Mouse (Mus musculus) limb, embryonic 15.5 days (tissue): ENCODE data around the gene Olfr453. TPM values are rescaled to one million over a fixed set of nuclear protein-coding genes. Genes with fewer than 3 reads are reported as not detected.

Experiments
- ATAC-seq: fragments of 200-750 bp; cut with Nextera tagmentation; 2 replicates; pipeline ENCODE4 v1.8.0; 2017; ENCODE audit warnings: low read depth, moderate TSS enrichment; ENCODE audit not compliant: insufficient number of reproducible peaks, low FRiP score, low TSS enrichment
- H3K27ac ChIP-seq: fragments of 300-500 bp; sonication (generic); 2 replicates; pipeline ENCODE4 v1.5.1; 2015; ENCODE audit warnings: moderate library complexity, mild to moderate bottlenecking, inconsistent platforms
- H3K27me3 ChIP-seq: fragments of 300-500 bp; sonication (generic); 2 replicates; pipeline ENCODE4 v1.6.1; 2015; ENCODE audit warnings: inconsistent platforms
- H3K36me3 ChIP-seq: fragments of 300-500 bp; sonication (generic); 2 replicates; pipeline ENCODE4 v1.6.1; 2015; ENCODE audit warnings: inconsistent platforms
- H3K4me1 ChIP-seq: fragments of 300-500 bp; sonication (generic); 2 replicates; pipeline ENCODE4 v1.6.1; 2015; ENCODE audit warnings: inconsistent platforms
- H3K4me2 ChIP-seq: fragments of 300-500 bp; sonication (generic); 2 replicates; pipeline ENCODE4 v1.6.1; 2015; ENCODE audit warnings: mild to moderate bottlenecking, inconsistent platforms
- H3K4me3 ChIP-seq: fragments of 300-500 bp; sonication (generic); 2 replicates; pipeline ENCODE4 v1.5.1; 2015; ENCODE audit warnings: mild to moderate bottlenecking, inconsistent platforms
- H3K9ac ChIP-seq: fragments of 300-500 bp; sonication (generic); 2 replicates; pipeline ENCODE4 v1.6.1; 2015; ENCODE audit warnings: inconsistent platforms
- H3K9me3 ChIP-seq: fragments of 300-500 bp; sonication (generic); 2 replicates; pipeline ENCODE4 v1.6.1; 2016; ENCODE audit warnings: inconsistent platforms
- WGBS: fragments of 180-500 bp; shearing (Covaris S2); methylation state at CpG from one replicate; pipeline ENCODE4 v1.1.7; 2015; 5-methylcytosine and 5-hydroxymethylcytosine counted together
- polyA plus RNA-seq: library from polyadenylated mRNA; unstranded; fragments of >200 nt; fragmentation: Nextera tagmentation; extraction: Ambion mirVana; gene quantifications from 2 replicates; pipeline ENCODE4 v1.2.1, GENCODE M21; 2015

The Olfr453 gene
- polyA plus RNA-seq, 1 experiment from 2014 or later, result not detected

DNA sequence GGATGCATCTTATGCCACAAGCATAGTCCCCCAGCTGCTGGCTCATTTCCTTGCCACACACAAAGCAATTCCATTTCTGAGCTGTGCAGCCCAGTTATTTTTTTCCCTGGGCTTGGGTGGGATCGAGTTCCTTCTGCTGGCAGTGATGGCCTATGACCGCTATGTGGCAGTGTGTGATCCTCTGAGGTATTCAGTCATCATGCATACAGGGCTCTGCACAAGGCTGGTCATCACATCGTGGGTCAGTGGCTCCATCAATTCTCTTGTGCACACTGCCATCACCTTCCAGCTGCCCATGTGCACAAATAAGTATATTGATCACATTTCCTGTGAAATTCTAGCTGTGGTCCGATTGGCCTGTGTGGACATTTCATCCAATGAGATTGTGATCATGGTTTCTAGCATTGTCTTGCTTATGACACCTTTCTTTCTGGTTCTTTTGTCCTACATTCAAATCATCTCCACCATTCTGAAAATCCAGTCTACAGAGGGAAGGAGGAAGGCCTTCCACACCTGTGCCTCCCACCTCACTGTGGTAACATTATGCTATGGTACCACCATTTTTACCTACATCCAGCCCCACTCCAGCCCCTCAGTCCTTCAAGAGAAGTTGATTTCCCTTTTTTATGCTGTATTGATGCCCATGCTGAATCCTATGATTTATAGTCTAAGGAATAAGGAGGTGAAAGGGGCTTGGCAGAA lies 51.2 kb downstream of the Olfr453 start:
- no peaks in the 10 kb centered on the region for H3K4me1 ChIP-seq
- WGBS, result 38% methylated on average over 4 of the region's 4 CpGs
- no peak overlapping the region for H3K9ac ChIP-seq
- no peaks in the 10 kb centered on the region for H3K27me3 ChIP-seq
- no peak overlapping the region for H3K4me2 ChIP-seq
- H3K4me3 ChIP-seq, result no peak overlapping the region
- no peaks in the 10 kb centered on the region for H3K36me3 ChIP-seq
- ATAC-seq, result no peak
- no peaks in the 10 kb centered on the region for H3K9me3 ChIP-seq
- H3K27ac ChIP-seq, result no peak overlapping the region

- Histone ChIP-seq H3K4me3 (no peak overlapping the region), H3K27me3 (no peaks in the 10 kb centered on the region), H3K36me3 (no peaks in the 10 kb centered on the region), H3K4me1 (no peaks in the 10 kb centered on the region), H3K9ac (no peak overlapping the region), H3K4me2 (no peak overlapping the region), H3K9me3 (no peaks in the 10 kb centered on the region), H3K27ac (no peak overlapping the region)
- ATAC-seq, result no peak
- WGBS, result 72% methylated on average over 9 of the region's 9 CpGs
These were observed 51.9 kb downstream of the Olfr453 start for GRCm38 (mm10) chr6:42790949-42791556.

DNA sequence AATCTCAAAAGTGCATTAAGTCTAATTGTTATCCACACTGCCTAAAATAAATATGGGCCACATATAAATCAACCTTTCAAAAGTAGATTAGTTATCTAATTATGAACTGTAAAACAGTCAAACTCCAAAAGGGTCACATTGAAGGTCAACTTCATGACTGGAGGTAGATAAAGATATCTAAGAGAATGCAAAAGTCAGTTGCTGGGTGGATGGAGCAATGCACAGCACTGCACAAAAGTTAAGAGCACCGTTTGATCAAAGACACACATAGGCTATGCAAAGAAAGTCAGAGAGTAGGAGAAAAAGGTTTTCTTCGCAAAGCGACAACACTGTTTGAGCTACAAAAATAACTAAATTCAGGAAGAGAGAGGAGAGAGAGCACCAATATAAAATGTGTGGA lies 55.8 kb downstream of the Olfr453 start:
- Histone ChIP-seq H3K9me3 (no peaks in the 10 kb centered on the region), H3K36me3 (no peaks in the 10 kb centered on the region), H3K27ac (no peak overlapping the region), H3K4me3 (no peak overlapping the region), H3K4me1 (no peaks in the 10 kb centered on the region), H3K27me3 (no peaks in the 10 kb centered on the region), H3K9ac (no peak overlapping the region), H3K4me2 (no peak overlapping the region)
- no peak for ATAC-seq
- WGBS, result 83% methylated on average over 3 of the region's 3 CpGs

Other genes with a start within 250 kb of the Olfr453 start
- not detected in 2 replicates for gene Olfr455, start 191.8 kb upstream of the Olfr453 start, polyA plus RNA-seq
- not detected in 2 replicates for gene Tcaf3, start 141.7 kb upstream of the Olfr453 start, polyA plus RNA-seq
- gene Tcaf2, start 94.1 kb upstream of the Olfr453 start, polyA plus RNA-seq, result 5.0 and 5.2 TPM in 2 replicates
- gene Tcaf1, start 29.3 kb upstream of the Olfr453 start, polyA plus RNA-seq, result 63.7 and 64.5 TPM in 2 replicates
- not detected in 2 replicates for gene Olfr38, start 17.0 kb downstream of the Olfr453 start, polyA plus RNA-seq
- gene Olfr452, start 45.7 kb downstream of the Olfr453 start, polyA plus RNA-seq, result not detected in 2 replicates
- not detected in 2 replicates for gene Olfr450, start 72.6 kb downstream of the Olfr453 start, polyA plus RNA-seq
- not detected in 2 replicates for gene Olfr449, start 95.0 kb downstream of the Olfr453 start, polyA plus RNA-seq
- not detected in 2 replicates for gene Olfr448, start 151.1 kb downstream of the Olfr453 start, polyA plus RNA-seq
- not detected in 2 replicates for gene Olfr447, start 169.5 kb downstream of the Olfr453 start, polyA plus RNA-seq
- not detected in 2 replicates for gene Olfr446, start 182.0 kb downstream of the Olfr453 start, polyA plus RNA-seq
- not detected in 2 replicates for gene Olfr444, start 209.7 kb downstream of the Olfr453 start, polyA plus RNA-seq